Mouse (Mus musculus) bone marrow, adult 2 months (tissue): ENCODE data around the gene Slc35e4.
A peak's percentile ranks its signal among the peaks of the same experiment; 100 is the strongest.

ENCODE experiments used
- CTCF ChIP-seq: fragments of 200-500 bp; IDR thresholded peaks from 2 replicates; pipeline ENCODE4 v1.5.1; 2011; ENCODE audit warnings: low read length, control low read depth; ENCODE audit not compliant: control insufficient read depth, insufficient read depth
- POLR2A ChIP-seq: fragments of 200-500 bp; IDR thresholded peaks from 2 replicates; pipeline ENCODE4 v1.6.1; 2011; ENCODE audit warnings: low read depth, mild to moderate bottlenecking, control low read depth, low read length, borderline replicate concordance; ENCODE audit not compliant: control insufficient read depth

DNA sequence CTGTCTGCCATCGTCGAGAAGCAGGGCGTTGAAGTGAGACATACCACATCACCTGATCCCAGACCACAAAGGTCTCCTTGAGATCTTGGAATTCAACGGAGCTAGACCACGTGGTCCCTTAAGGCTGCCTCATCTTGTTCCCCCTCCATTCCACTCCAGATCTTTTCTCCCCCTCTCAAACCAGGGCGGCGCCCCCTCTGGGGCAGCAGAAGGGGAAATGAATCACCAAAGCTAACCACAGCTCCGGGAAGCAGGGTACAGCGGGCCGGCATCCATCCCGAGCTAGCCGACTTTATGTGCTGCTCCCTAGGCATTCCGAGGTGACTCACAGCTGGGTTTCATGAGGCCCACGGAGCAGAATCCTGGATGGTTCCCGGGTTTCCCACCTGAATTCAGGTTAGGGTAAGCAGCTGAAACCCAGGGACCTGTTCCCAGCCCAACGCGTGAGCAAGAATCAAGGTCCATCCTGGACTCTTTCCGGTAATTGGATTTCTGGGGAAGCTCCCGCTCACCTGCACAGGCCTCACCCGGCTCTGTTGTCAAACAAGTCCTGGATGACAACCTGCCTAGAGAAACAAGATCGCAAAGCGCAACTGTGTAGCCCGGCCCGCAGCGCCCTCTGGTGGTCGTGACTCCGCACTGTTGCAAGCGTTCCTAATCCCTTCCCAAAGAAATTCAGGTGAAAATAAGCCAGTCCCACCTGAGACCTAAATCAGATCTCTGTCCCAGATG is at the start of gene Slc35e4:
- peak; percentile 17; the same call in 1 of the 2 replicates for TF ChIP-seq POLR2A
- peak; percentile 91 for TF ChIP-seq CTCF
